Mouse (Mus musculus) intestine, embryonic 16.5 days (tissue): ENCODE data around the gene Slc35g1. TPM values are rescaled to one million over a fixed set of nuclear protein-coding genes. Genes with fewer than 3 reads are reported as not detected.
"Not testable (repeated sequence)": the region's sequence is repeated elsewhere in the genome, so short reads cannot be mapped to it uniquely, and the experiment has no call there.

ENCODE experiments used
- ATAC-seq: fragments of 200-750 bp; cut with Nextera tagmentation; 2 replicates; pipeline ENCODE4 v1.8.0; 2017; ENCODE audit warnings: moderate TSS enrichment, moderate library complexity
- H3K27ac ChIP-seq: fragments of 300-500 bp; sonication (generic); 2 replicates; pipeline ENCODE4 v1.5.1; 2014; ENCODE audit warnings: mild to moderate bottlenecking, low read length
- H3K27me3 ChIP-seq: fragments of 300-500 bp; sonication (generic); replicated peaks from 2 replicates; pipeline ENCODE4 v1.6.1; 2014; ENCODE audit warnings: low read length, control low read depth, mixed read lengths; ENCODE audit not compliant: control insufficient read depth, insufficient read depth
- H3K36me3 ChIP-seq: fragments of 300-500 bp; sonication (generic); 2 replicates; pipeline ENCODE4 v1.6.1; 2014; ENCODE audit warnings: low read length, control low read depth; ENCODE audit not compliant: control insufficient read depth, insufficient read depth
- H3K4me1 ChIP-seq: fragments of 300-500 bp; sonication (generic); 2 replicates; pipeline ENCODE4 v1.6.1; 2014; ENCODE audit warnings: low read length, control low read depth, mixed read lengths; ENCODE audit not compliant: control insufficient read depth, insufficient read depth
- H3K4me2 ChIP-seq: fragments of 300-500 bp; sonication (generic); 2 replicates; pipeline ENCODE4 v1.6.1; 2014; ENCODE audit warnings: low read depth, low read length, control low read depth
- H3K4me3 ChIP-seq: fragments of 300-500 bp; sonication (generic); 2 replicates; pipeline ENCODE4 v1.5.1; 2014; ENCODE audit warnings: mild to moderate bottlenecking, low read length
- H3K9ac ChIP-seq: fragments of 300-500 bp; sonication (generic); 2 replicates; pipeline ENCODE4 v1.6.1; 2014; ENCODE audit warnings: low read depth, low read length
- H3K9me3 ChIP-seq: fragments of 300-500 bp; sonication (generic); 2 replicates; pipeline ENCODE4 v1.6.1; 2016; ENCODE audit warnings: low read length, control low read depth; ENCODE audit not compliant: control insufficient read depth
- WGBS: fragments of 180-500 bp; shearing (Covaris S2); extraction: QIAGEN DNeasy Blood & Tissue Kit; methylation state at CpG from one replicate; pipeline ENCODE4 v1.1.7; 2014; 5-methylcytosine and 5-hydroxymethylcytosine counted together
- polyA plus RNA-seq: library from polyadenylated mRNA; unstranded; fragments of >200 nt; fragmentation: Nextera tagmentation; extraction: Ambion mirVana; gene quantifications from 2 replicates; pipeline ENCODE4 v1.2.1, GENCODE M21; 2015

The Slc35g1 gene
- polyA plus RNA-seq, 1 experiment from 2014 or later = 7.0 TPM

DNA sequence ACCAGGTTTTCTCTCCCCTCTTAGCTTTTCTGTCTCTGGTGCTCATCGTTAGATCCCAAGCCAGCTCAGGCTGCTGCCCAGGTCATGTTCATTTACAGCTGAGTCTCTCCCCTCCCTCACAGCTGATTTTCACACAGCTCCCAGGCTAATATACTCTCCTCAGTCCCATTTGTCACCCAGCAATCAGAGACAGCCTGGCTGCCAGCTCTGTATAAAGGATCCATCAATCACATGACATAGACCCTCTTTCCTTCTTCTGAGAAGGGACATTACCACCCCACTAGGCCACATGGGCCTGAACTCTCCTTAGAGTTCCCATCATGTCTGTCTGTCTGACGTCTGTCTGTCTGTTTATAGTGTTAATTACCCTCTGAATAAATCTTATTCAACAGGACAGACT, 22.4 kb upstream of the Slc35g1 start:
- H3K4me2 ChIP-seq = no peak overlapping the region
- H3K4me3 ChIP-seq = no peak overlapping the region
- no peak for ATAC-seq
- H3K4me1 ChIP-seq = peaks cover 6% of the 10 kb centered on the region; the same call in 1 of the 2 replicates
- no peaks in the 10 kb centered on the region for H3K9me3 ChIP-seq
- 41% methylated on average over 2 of the region's 2 CpGs for WGBS
- H3K27ac ChIP-seq = no peak overlapping the region
- H3K27me3 ChIP-seq = no peaks in the 10 kb centered on the region
- H3K36me3 ChIP-seq = no peaks in the 10 kb centered on the region
- H3K9ac ChIP-seq = no peak overlapping the region

DNA sequence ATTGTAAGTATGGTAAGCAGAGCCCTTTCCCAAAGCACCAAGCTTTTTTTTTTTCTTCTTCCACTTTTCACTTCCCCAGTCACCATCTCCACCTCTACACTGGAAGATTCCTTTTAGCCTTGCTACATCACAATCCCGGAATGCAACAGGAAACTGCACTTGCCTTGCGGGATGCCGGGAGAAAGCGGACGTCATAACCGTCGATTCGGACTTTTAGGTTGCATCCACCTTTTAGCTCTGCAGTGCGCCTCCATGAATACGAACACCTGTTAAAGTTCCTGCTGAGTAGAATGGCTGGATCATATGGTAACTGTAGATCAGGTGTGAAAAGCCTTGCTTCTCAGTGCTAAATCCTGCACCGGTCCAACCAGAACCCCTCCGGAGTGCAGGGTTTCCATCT, 12.0 kb upstream of the Slc35g1 start:
- H3K9ac ChIP-seq = no peak overlapping the region
- H3K4me2 ChIP-seq = no peak overlapping the region
- WGBS = 89% methylated on average over 12 of the region's 12 CpGs
- H3K27me3 ChIP-seq = no peaks in the 10 kb centered on the region
- no peak overlapping the region for H3K27ac ChIP-seq
- H3K4me3 ChIP-seq = no peak overlapping the region
- no peaks in the 10 kb centered on the region for H3K4me1 ChIP-seq
- no peaks in the 10 kb centered on the region for H3K36me3 ChIP-seq
- no peaks in the 10 kb centered on the region for H3K9me3 ChIP-seq
- no peak for ATAC-seq

DNA sequence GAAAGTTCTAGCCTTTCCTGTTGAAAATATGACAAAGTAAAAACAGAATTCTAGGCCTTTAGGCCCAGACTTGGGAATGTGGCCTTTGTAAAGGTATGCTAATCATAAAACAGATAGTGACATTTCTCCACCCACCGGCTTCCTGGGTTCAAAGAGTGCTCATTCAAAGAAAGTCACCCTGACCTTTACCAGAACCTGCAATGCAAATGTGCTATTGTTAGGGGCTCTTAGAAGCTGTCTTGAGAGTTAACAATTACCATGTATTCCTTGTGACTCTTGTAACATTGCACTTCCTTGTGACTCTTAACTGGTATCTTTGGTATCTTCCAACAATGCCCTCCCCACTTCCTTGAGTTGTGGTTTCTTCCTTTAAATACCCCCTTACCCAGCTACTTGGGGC, 8.8 kb upstream of the Slc35g1 start:
- H3K4me3 ChIP-seq, ATAC-seq, H3K4me1 ChIP-seq, H3K27me3 ChIP-seq, H3K36me3 ChIP-seq, H3K4me2 ChIP-seq, H3K27ac ChIP-seq, H3K9ac ChIP-seq, H3K9me3 ChIP-seq: not testable (repeated sequence)
- WGBS = 52% methylated on average over 1 of the region's 1 CpGs

DNA sequence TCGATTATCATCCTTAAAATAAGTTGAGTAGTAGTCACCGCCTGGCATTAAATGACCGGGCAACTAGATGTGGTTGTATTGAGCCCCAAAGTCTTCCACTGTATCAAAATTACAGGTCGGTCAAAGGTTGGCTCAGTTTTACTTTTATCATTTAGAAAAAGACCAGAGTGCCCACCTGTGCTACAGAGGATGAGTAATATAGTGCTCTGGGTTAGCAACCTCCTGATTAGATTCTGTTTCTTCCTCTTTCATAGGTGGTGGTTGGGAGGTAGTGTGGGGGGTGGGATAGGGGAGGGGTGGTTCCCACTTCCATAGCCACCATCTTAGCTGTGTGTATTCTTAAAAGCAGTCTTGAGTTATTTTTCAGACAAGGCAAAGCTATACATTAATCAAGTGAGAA, 7.9 kb upstream of the Slc35g1 start:
- H3K9me3 ChIP-seq = no peaks in the 10 kb centered on the region
- H3K4me2 ChIP-seq = no peak overlapping the region
- no peaks in the 10 kb centered on the region for H3K27me3 ChIP-seq
- 90% methylated on average over 4 of the region's 4 CpGs for WGBS
- H3K9ac ChIP-seq = no peak overlapping the region
- H3K4me3 ChIP-seq = no peak overlapping the region
- no peak overlapping the region for H3K27ac ChIP-seq
- H3K36me3 ChIP-seq = no peaks in the 10 kb centered on the region
- no peak for ATAC-seq
- no peaks in the 10 kb centered on the region for H3K4me1 ChIP-seq

DNA sequence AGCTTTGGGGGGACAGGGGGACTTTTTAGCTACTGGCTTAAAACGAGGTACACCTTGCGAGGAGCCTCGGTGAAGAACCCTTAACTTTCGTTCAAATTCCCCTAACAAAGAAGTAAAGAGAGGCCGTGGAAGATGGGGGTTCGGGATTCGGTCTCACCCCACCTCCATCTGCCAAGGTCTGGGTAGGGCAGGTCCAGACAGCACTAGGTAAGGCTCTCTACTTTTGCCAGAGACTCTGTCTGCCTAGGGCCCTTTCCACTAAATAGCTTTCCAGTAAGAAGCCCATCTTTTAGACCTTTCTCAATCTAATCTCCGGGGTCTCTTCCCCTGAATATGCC, 822 bp downstream of the Slc35g1 start:
- Histone ChIP-seq H3K27me3 (no peaks in the 10 kb centered on the region), H3K9me3 (no peaks in the 10 kb centered on the region), H3K36me3 (no peaks in the 10 kb centered on the region), H3K9ac (peak overlapping the region; percentile 79), H3K27ac (no peak overlapping the region), H3K4me2 (peak overlapping the region; percentile 94), H3K4me1 (peaks cover 7% of the 10 kb centered on the region; the same call in 1 of the 2 replicates), H3K4me3 (peak overlapping the region; percentile 71)
- WGBS = 36% methylated on average over 8 of the region's 8 CpGs
- ATAC-seq = no peak

DNA sequence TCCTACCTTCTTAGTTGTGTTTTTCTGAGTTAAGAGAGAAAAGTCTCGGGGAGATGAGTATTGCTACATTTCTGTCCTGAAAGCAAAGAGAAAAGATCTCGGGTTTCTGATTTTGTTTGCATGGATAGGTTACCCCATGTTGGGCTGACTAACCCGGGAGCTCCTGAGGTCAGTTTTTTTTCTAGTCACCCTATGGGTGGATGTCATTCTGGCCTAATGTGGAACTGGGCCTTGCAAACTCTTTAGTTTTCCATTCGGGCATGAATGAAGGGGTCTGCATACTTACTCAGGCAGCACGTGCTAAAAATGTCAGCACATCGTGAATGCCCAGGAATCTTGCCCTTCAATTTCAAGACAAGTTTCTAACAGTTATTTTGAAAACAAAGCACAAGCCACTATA, 1.2 kb downstream of the Slc35g1 start:
- Histone ChIP-seq H3K4me3 (peak overlapping the region; percentile 71), H3K9ac (no peak overlapping the region), H3K4me1 (peaks cover 7% of the 10 kb centered on the region; the same call in 1 of the 2 replicates), H3K27me3 (no peaks in the 10 kb centered on the region), H3K9me3 (no peaks in the 10 kb centered on the region), H3K27ac (no peak overlapping the region), H3K36me3 (no peaks in the 10 kb centered on the region), H3K4me2 (peak overlapping the region; percentile 94)
- WGBS = 51% methylated on average over 6 of the region's 6 CpGs
- no peak for ATAC-seq

DNA sequence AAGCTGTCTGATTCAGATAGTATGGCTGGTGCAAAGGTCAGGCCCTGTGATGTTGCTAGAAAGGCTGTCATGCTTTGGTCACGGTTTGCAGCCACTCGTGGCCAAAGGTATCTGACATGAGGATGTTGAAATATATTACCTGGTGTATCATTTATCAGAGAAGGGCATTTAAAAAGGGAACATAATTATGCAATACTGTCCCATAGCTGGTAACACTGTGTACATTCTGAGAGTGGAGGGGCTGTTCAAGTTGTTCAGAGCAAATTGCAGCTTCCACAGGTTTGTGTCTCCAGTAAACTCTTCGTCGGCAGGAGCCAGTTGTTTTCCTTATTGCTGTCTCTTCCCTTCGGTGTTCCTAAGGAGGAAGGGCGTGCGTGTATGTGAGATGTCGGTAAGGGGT, 3.2 kb downstream of the Slc35g1 start:
- no peak overlapping the region for H3K9ac ChIP-seq
- H3K27me3 ChIP-seq = no peaks in the 10 kb centered on the region
- ATAC-seq = peak; percentile 32; the same call in 1 of the 2 replicates
- no peak overlapping the region for H3K4me3 ChIP-seq
- WGBS = 73% methylated on average over 8 of the region's 8 CpGs
- H3K36me3 ChIP-seq = no peaks in the 10 kb centered on the region
- H3K4me2 ChIP-seq = no peak overlapping the region
- H3K27ac ChIP-seq = no peak overlapping the region
- H3K9me3 ChIP-seq = no peaks in the 10 kb centered on the region
- H3K4me1 ChIP-seq = peaks cover 7% of the 10 kb centered on the region; the same call in 1 of the 2 replicates

DNA sequence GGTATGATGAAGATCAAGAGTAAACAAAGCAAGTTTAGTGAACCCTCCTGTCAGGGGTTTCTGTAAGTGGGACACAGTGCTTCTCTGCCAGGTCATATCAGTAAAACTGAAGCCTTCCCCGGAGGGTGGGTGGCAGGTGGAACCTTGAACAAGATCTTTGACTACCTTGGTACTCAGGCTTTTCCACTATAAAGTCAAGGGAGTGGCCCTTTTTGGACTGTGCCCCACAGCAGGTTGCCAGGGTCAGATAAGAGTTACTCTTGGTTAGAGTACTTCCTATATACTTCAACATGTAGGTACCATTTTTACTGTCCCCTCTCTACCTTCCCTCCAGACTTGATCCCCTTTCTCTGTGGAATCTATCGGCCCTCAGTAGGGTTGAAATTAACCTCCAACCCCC, 5.1 kb downstream of the Slc35g1 start:
- Histone ChIP-seq H3K9ac (no peak overlapping the region), H3K27me3 (no peaks in the 10 kb centered on the region), H3K4me3 (no peak overlapping the region), H3K27ac (no peak overlapping the region), H3K36me3 (no peaks in the 10 kb centered on the region), H3K4me2 (no peak overlapping the region), H3K9me3 (no peaks in the 10 kb centered on the region), H3K4me1 (peaks cover 3% of the 10 kb centered on the region; the same call in 1 of the 2 replicates)
- ATAC-seq = peak; percentile 22; the same call in 1 of the 2 replicates
- WGBS = 80% methylated on average over 2 of the region's 2 CpGs

DNA sequence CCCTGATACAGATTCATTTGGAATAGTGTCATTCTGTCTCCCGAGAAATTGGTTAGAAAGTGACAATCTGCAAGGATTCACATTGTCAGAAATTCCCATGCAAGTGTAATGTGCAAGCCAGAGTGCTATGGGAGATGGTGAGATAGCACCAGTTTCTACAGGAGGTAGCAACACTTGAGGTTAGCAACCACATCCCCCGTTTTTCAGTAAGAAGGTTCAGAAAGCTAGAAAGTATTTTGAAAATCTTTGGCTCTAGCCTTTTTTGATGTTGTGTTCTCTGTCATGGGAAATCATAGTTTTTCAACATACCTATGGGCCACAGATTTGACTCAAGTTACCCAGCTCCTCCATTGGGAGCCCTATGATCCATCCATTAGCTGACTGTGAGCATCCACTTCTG, 5.6 kb downstream of the Slc35g1 start:
- no peak overlapping the region for H3K4me3 ChIP-seq
- H3K4me2 ChIP-seq = no peak overlapping the region
- no peaks in the 10 kb centered on the region for H3K36me3 ChIP-seq
- H3K9ac ChIP-seq = no peak overlapping the region
- H3K27ac ChIP-seq = no peak overlapping the region
- ATAC-seq = no peak
- peaks cover 3% of the 10 kb centered on the region; the same call in 1 of the 2 replicates for H3K4me1 ChIP-seq
- H3K27me3 ChIP-seq = no peaks in the 10 kb centered on the region
- 85% methylated on average over 2 of the region's 2 CpGs for WGBS
- no peaks in the 10 kb centered on the region for H3K9me3 ChIP-seq

DNA sequence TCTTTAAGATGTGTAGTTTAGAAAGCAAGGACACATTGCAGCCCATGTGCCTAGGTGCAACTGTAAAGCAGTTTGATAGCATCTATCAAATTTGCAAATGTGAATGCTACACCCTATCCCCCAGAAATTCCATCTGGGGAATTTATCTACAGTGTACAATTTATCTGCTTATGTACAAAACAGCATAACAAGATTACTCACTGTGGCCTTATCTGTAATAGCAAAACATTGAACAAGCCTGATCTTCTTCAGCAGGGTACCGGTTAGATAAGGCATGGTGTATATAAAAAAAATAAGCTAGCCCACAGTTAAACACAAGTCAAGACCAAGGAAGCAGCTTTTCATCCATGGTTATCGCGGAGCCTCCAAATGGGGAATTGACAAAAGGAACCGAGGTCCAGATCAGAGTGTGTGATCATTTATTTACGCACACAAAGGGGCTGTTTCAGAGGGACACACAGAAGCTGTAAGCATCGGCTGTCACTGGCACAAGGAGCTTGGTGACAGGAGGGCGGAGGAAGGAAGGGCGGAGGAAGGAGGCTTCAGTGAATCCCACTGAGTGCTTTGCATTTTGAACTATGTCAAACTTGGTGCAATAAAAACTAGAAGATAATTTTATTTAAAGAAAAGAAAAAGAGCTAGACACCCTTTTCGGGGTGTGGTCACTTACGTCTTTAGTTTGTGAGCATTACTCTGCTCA, 14.7 kb downstream of the Slc35g1 start:
- ATAC-seq = no peak

More for the DNA sequence above, 14.7 kb downstream of the Slc35g1 start:
- no peak overlapping the region for H3K4me2 ChIP-seq
- no peaks in the 10 kb centered on the region for H3K4me1 ChIP-seq
- H3K9me3 ChIP-seq = no peaks in the 10 kb centered on the region
- no peak overlapping the region for H3K4me3 ChIP-seq
- H3K27ac ChIP-seq = no peak overlapping the region
- H3K27me3 ChIP-seq = no peaks in the 10 kb centered on the region
- 88% methylated on average over 10 of the region's 10 CpGs for WGBS
- no peak overlapping the region for H3K9ac ChIP-seq
- H3K36me3 ChIP-seq = no peaks in the 10 kb centered on the region
